Mouse (Mus musculus): ENCODE results near the gene Onecut3. TPM values are rescaled to one million over a fixed set of nuclear protein-coding genes. Genes with fewer than 3 reads are reported as not detected.
A peak's percentile ranks its signal among the peaks of the same experiment; 100 is the strongest.

Gene Onecut3
- polyA plus RNA-seq, 1 experiment from 2014 or later, result not detected

DNA sequence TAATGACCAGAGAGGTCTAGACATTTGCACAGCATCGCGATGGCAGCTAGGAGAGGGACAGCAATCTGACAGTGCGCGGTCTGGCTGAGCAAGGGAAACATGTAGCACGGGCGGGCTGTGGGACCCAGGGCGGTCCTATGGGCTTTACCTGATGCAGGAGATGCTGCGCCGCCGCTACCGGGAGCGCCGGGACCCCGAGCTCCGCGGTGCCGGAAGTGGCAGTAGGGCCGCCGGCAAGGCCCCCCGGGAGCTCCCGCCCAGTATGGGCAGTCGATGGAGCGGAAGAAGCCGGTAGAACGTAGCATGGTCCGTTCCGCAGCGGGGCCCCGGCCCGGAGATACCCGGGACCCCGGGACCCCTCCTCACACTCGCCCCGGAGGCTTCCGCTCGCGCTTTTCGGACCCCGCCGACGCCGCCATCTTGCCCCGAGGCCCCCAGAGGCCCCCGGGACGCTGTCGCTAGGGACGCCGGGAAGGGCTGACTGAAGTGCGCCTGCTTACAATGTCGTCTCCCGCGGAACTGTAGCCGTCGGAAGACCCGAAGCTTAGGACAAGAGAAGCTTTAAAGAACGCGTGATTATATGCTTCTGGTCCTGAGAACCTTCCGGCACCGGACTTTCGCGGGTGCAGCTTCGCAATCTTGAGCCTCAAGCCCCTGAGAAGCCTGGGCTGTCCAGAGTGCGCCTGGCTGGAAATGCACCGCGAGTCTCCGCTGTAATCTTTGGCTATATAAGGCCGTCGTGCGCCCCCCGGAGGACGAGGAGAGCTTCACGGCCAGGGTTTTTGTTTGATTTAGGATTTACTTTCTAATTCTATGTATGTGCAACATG lies 66.7 kb downstream of the Onecut3 start, which contains the start of gene Rexo1:
Gene Rexo1 (minus strand): TSS at position 445 of the 829 bp plus-strand sequence.
- ATAC-seq (ENCODE audit: low read depth), result peak; percentile 91
- peak; percentile 97 for DNase-seq (ENCODE audit: low spot score)

DNA sequence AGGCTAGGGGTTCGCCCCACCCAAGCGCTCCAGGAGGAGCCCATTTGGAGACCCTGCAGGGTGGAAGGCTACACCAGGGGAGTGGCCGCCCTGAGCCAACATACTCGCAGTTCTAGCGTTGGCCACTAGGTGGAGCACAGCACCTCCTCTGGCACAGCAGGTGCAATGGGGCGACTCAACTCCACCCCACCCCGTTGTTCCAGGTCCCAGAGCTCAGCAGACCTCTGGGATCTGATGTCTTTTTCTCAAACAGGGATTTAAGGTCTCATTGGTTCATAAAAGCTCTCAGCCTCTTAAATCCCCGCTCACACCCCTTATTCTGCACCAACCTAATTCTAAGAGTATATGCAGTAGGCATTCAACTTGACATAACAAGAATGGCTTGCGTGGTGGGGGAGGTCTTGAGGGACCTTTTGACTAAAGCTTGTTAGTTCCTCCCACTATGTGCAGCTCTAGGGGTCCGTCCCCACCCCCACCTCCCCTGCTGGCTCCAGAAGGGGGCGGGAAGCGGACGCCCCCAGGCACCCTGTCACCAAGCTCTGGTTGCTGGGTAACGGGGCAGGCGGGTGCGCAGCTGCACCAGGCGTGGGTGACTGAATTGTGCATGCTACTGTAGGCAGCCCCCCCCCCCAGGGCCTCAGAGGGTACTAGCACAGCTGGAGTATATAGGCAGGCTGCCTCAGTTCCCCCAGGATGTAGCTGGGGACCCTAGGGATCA lies 71.9 kb downstream of the Onecut3 start:
- Histone ChIP-seq H3K4me3 (ENCODE audit: low read depth, low read length) (no peak overlapping the region), H3K27ac (replicated peaks; ENCODE audit: low read depth, low read length) (no peak overlapping the region), H3K27me3 (replicated peaks; ENCODE audit: control insufficient read depth, insufficient read depth, low read length) (no peaks in the 10 kb centered on the region), H3K9me3 (ENCODE audit: control insufficient read depth, low read length) (no peaks in the 10 kb centered on the region), H3K4me1 (ENCODE audit: control insufficient read depth, insufficient read depth, low read length) (peaks cover 17% of the 10 kb centered on the region), H3K9ac (ENCODE audit: low read depth, low read length) (no peak overlapping the region), H3K36me3 (ENCODE audit: control insufficient read depth, insufficient read depth, low read length) (peaks cover 24% of the 10 kb centered on the region), H3K4me2 (ENCODE audit: low read depth, low read length) (no peak overlapping the region)
- 33% methylated on average over 13 of the region's 17 CpGs for WGBS
- ATAC-seq (ENCODE audit: low read depth) (peak; percentile 70), DNase-seq (ENCODE audit: low spot score) (peak; percentile 81)

More for the DNA sequence above, 66.7 kb downstream of the Onecut3 start, which contains the start of gene Rexo1:
- Histone ChIP-seq H3K9me3 (ENCODE audit: control insufficient read depth, low read length) (no peaks in the 10 kb centered on the region), H3K27me3 (replicated peaks; ENCODE audit: control insufficient read depth, insufficient read depth, low read length) (no peaks in the 10 kb centered on the region), H3K9ac (ENCODE audit: low read depth, low read length) (peak within 1 kb of the TSS; percentile 97), H3K4me2 (ENCODE audit: low read depth, low read length) (peak within 1 kb of the TSS; percentile 86), H3K27ac (replicated peaks; ENCODE audit: low read depth, low read length) (peak within 1 kb of the TSS; percentile 95), H3K36me3 (ENCODE audit: control insufficient read depth, insufficient read depth, low read length) (peaks cover 8% of the 10 kb centered on the region), H3K4me1 (ENCODE audit: control insufficient read depth, insufficient read depth, low read length) (peaks cover 12% of the 10 kb centered on the region), H3K4me3 (ENCODE audit: low read depth, low read length) (peak within 1 kb of the TSS; percentile 98)
- WGBS, result under 1% methylated on average over 31 of the region's 72 CpGs

Other genes starting within 250 kb of the Onecut3 start
- 360 and 370 TPM in 2 replicates for gene Ndufs7, start 245.7 kb upstream of the Onecut3 start, polyA plus RNA-seq (2014; fragmentation: Nextera tagmentation; extraction: Ambion mirVana)
- 124 and 139 TPM in 2 replicates for gene Gamt, start 233.8 kb upstream of the Onecut3 start, polyA plus RNA-seq (2014; fragmentation: Nextera tagmentation; extraction: Ambion mirVana)
- gene Dazap1, start 233.3 kb upstream of the Onecut3 start, polyA plus RNA-seq (2014; fragmentation: Nextera tagmentation; extraction: Ambion mirVana), result 42.3 and 43.5 TPM in 2 replicates
- gene Rps15, start 202.4 kb upstream of the Onecut3 start, polyA plus RNA-seq (2014; fragmentation: Nextera tagmentation; extraction: Ambion mirVana), result 1,047 and 1,145 TPM in 2 replicates
- 6.2 and 7.4 TPM in 2 replicates for gene Apc2, start 198.9 kb upstream of the Onecut3 start, polyA plus RNA-seq (2014; fragmentation: Nextera tagmentation; extraction: Ambion mirVana)
- gene 2310011J03Rik, start 174.3 kb upstream of the Onecut3 start, polyA plus RNA-seq (2014; fragmentation: Nextera tagmentation; extraction: Ambion mirVana), result 38.5 and 46.3 TPM in 2 replicates
- 1.7 and 2.9 TPM in 2 replicates for gene Pcsk4, start 165.3 kb upstream of the Onecut3 start, polyA plus RNA-seq (2014; fragmentation: Nextera tagmentation; extraction: Ambion mirVana)
- 5.6 and 7.5 TPM in 2 replicates for gene Reep6, start 164.9 kb upstream of the Onecut3 start, polyA plus RNA-seq (2014; fragmentation: Nextera tagmentation; extraction: Ambion mirVana)
- 5.8 and 6.3 TPM in 2 replicates for gene Adamtsl5, start 146.4 kb upstream of the Onecut3 start, polyA plus RNA-seq (2014; fragmentation: Nextera tagmentation; extraction: Ambion mirVana)
- 0.47 and 0.72 TPM in 2 replicates for gene Plk5, start 138.4 kb upstream of the Onecut3 start, polyA plus RNA-seq (2014; fragmentation: Nextera tagmentation; extraction: Ambion mirVana)
- gene Mex3d, start 107.2 kb upstream of the Onecut3 start, polyA plus RNA-seq (2014; fragmentation: Nextera tagmentation; extraction: Ambion mirVana), result 6.2 and 6.4 TPM in 2 replicates
- 164 and 186 TPM in 2 replicates for gene Mbd3, start 95.3 kb upstream of the Onecut3 start, polyA plus RNA-seq (2014; fragmentation: Nextera tagmentation; extraction: Ambion mirVana)
- gene Uqcr11, start 88.0 kb upstream of the Onecut3 start, polyA plus RNA-seq (2014; fragmentation: Nextera tagmentation; extraction: Ambion mirVana), result 751 and 879 TPM in 2 replicates
- gene Tcf3, start 61.2 kb upstream of the Onecut3 start, polyA plus RNA-seq (2014; fragmentation: Nextera tagmentation; extraction: Ambion mirVana), result 93.7 and 112 TPM in 2 replicates
- 0.13 and 0.24 TPM in 2 replicates for gene Atp8b3, start 44.3 kb downstream of the Onecut3 start, polyA plus RNA-seq (2014; fragmentation: Nextera tagmentation; extraction: Ambion mirVana)
- 22.6 and 26.2 TPM in 2 replicates for gene Rexo1, start 66.7 kb downstream of the Onecut3 start, polyA plus RNA-seq (2014; fragmentation: Nextera tagmentation; extraction: Ambion mirVana)
- 9.7 and 9.9 TPM in 2 replicates for gene Klf16, start 82.5 kb downstream of the Onecut3 start, polyA plus RNA-seq (2014; fragmentation: Nextera tagmentation; extraction: Ambion mirVana)
- 115 and 124 TPM in 2 replicates for gene Abhd17a, start 95.5 kb downstream of the Onecut3 start, polyA plus RNA-seq (2014; fragmentation: Nextera tagmentation; extraction: Ambion mirVana)
- gene Scamp4, start 108.0 kb downstream of the Onecut3 start, polyA plus RNA-seq (2014; fragmentation: Nextera tagmentation; extraction: Ambion mirVana), result 84.6 and 96.3 TPM in 2 replicates
- gene Adat3, start 108.0 kb downstream of the Onecut3 start, polyA plus RNA-seq (2014; fragmentation: Nextera tagmentation; extraction: Ambion mirVana), result 6.1 and 6.2 TPM in 2 replicates
- gene Gm49322, start 111.2 kb downstream of the Onecut3 start, polyA plus RNA-seq (2014; fragmentation: Nextera tagmentation; extraction: Ambion mirVana), result 1.9 and 2.5 TPM in 2 replicates
- 104 and 125 TPM in 2 replicates for gene Csnk1g2, start 128.0 kb downstream of the Onecut3 start, polyA plus RNA-seq (2014; fragmentation: Nextera tagmentation; extraction: Ambion mirVana)
- gene Btbd2, start 162.2 kb downstream of the Onecut3 start, polyA plus RNA-seq (2014; fragmentation: Nextera tagmentation; extraction: Ambion mirVana), result 71.6 and 81.2 TPM in 2 replicates
- gene Mknk2, start 183.3 kb downstream of the Onecut3 start, polyA plus RNA-seq (2014; fragmentation: Nextera tagmentation; extraction: Ambion mirVana), result 84.6 and 86.7 TPM in 2 replicates
- 31.2 and 37.0 TPM in 2 replicates for gene Mob3a, start 207.1 kb downstream of the Onecut3 start, polyA plus RNA-seq (2014; fragmentation: Nextera tagmentation; extraction: Ambion mirVana)
- gene Izumo4, start 207.3 kb downstream of the Onecut3 start, polyA plus RNA-seq (2014; fragmentation: Nextera tagmentation; extraction: Ambion mirVana), result 10.3 and 14.4 TPM in 2 replicates
- 67.6 and 75.8 TPM in 2 replicates for gene Ap3d1, start 247.4 kb downstream of the Onecut3 start, polyA plus RNA-seq (2014; fragmentation: Nextera tagmentation; extraction: Ambion mirVana)